Mouse (Mus musculus): ENCODE data around the gene Ergic1.

Ergic1 gene

GRCm38 (mm10) chr17:26601514-26601913 lies 40.2 kb downstream of the Ergic1 start:
- no peak for DNase-seq

- DNase-seq, result no peak
Measured at GRCm38 (mm10) chr17:26601926-26602325, 40.6 kb downstream of the Ergic1 start.

- DNase-seq, result peak; percentile 61 to 70
Measured at GRCm38 (mm10) chr17:26602371-26602885, 41.1 kb downstream of the Ergic1 start.

- DNase-seq, result no peak
Measured at GRCm38 (mm10) chr17:26603311-26603710, 42.0 kb downstream of the Ergic1 start.

GRCm38 (mm10) chr17:26605636-26606035 lies 44.3 kb downstream of the Ergic1 start:
- no peak for DNase-seq

GRCm38 (mm10) chr17:26606516-26606915 lies 45.2 kb downstream of the Ergic1 start:
- no peak for DNase-seq

- DNase-seq, result peak in 1 of 2 experiments; percentile 40
Measured at GRCm38 (mm10) chr17:26608348-26608747, 47.1 kb downstream of the Ergic1 start.

GRCm38 (mm10) chr17:26608877-26609276 lies 47.6 kb downstream of the Ergic1 start:
- no peak for DNase-seq

- DNase-seq, result peak in 1 of 2 experiments; percentile 34
Measured at GRCm38 (mm10) chr17:26609820-26610219, 48.5 kb downstream of the Ergic1 start.

- no peak for DNase-seq
Measured at GRCm38 (mm10) chr17:26611328-26611727, 50.0 kb downstream of the Ergic1 start.

- DNase-seq, result peak; percentile 62 to 68
Measured at GRCm38 (mm10) chr17:26611918-26612317, 50.6 kb downstream of the Ergic1 start.

- no peak for DNase-seq
Measured at GRCm38 (mm10) chr17:26614286-26614685, 53.0 kb downstream of the Ergic1 start.

- DNase-seq, result no peak
Measured at GRCm38 (mm10) chr17:26614708-26615486, 53.6 kb downstream of the Ergic1 start.

GRCm38 (mm10) chr17:26616696-26617095 lies 55.4 kb downstream of the Ergic1 start:
- no peak for DNase-seq

GRCm38 (mm10) chr17:26618498-26618897 lies 57.2 kb downstream of the Ergic1 start:
- DNase-seq, result no peak

GRCm38 (mm10) chr17:26619577-26619976 lies 58.3 kb downstream of the Ergic1 start:
- DNase-seq, result peak; percentile 68 to 70

GRCm38 (mm10) chr17:26620292-26620691 lies 59.0 kb downstream of the Ergic1 start:
- peak in 1 of 2 experiments; percentile 56 for DNase-seq

- DNase-seq, result peak; percentile 79 to 85
Measured at GRCm38 (mm10) chr17:26620786-26621766, 59.8 kb downstream of the Ergic1 start.

GRCm38 (mm10) chr17:26621912-26622311 lies 60.6 kb downstream of the Ergic1 start:
- DNase-seq, result no peak

GRCm38 (mm10) chr17:26623991-26624390 lies 62.7 kb downstream of the Ergic1 start:
- no peak for DNase-seq

GRCm38 (mm10) chr17:26624999-26625398 lies 63.7 kb downstream of the Ergic1 start:
- DNase-seq, result no peak

GRCm38 (mm10) chr17:26625521-26626010 lies 64.3 kb downstream of the Ergic1 start:
- DNase-seq, result no peak

- no peak for DNase-seq
Measured at GRCm38 (mm10) chr17:26628479-26628878, 67.2 kb downstream of the Ergic1 start.
